Mouse (Mus musculus): ENCODE measurements around the gene Znhit1. TPM values are rescaled to one million over a fixed set of nuclear protein-coding genes. Genes with fewer than 3 reads are reported as not detected.
A peak's percentile ranks its signal among the peaks of the same experiment; 100 is the strongest.

Znhit1 gene
- polyA plus RNA-seq, 3 experiments from 2014 or later, result 52.8 to 60.9 (median 60.7) TPM

DNA sequence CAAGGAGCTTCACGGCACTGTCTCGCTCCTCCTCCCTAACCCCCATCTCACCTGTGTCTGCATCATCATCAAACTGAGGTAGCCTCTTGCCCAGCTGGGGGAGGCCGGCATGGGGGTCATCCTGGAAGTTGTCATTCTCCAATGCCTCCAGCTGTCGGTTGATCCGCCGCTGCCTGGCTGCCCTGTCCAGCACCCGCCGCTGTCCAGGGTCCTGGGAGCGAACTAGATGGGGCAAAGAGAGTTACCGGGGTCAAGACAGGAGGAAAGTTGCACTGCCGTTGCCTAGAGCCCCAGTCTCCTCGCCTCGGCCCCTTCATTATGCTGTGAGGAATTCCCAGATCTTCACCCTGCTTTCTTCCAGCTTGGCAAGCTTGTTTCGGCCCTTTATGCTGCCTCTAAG, 3.0 kb downstream of the Znhit1 start:
- ATAC-seq, result no peak

- no peak for ATAC-seq
These were observed 5.4 kb downstream of the Znhit1 start for GRCm38 (mm10) chr5:136982338-136982930.

GRCm38 (mm10) chr5:136980974-136981373, 6.8 kb downstream of the Znhit1 start:
- no peak for ATAC-seq

DNA sequence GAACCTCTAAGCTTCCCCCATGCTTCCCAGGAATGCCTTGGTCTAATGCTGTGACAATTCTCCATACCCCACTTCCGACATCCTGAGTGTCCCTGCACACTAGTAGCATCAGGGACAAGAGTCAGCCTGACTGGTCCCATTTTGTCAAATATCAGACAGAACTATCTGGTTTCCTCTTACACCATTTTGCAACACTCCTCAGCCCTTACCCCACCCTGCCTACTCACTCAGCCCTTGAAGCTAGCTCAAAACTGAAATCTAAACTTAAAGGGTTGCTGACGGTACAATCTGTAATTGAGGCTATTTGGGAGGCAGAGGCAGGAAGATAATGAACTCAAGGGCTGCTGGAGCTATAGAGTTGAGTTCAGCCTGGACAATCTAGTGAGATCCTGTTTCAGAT, 8.1 kb downstream of the Znhit1 start:
- no peak for ATAC-seq

DNA sequence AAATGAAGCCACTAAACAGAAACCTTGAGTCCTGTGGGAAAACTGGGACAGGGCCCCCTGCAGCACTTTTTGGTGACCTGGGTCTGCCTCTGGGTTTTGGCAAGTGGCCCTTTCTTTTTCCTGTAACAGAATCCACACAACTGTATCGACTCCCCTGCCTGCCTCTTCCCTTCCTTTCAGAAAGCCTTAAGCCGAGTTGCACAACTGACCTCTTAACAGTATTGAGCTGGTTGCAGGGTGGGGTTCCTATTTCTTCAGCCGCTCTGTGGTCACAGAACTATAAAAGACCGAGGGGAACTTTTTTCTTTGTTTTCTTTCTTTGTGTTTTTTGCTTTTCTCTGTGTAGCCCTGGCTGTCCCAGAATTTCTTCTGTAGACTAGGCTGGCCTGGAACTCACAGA, 10.1 kb downstream of the Znhit1 start:
- no peak for ATAC-seq

DNA sequence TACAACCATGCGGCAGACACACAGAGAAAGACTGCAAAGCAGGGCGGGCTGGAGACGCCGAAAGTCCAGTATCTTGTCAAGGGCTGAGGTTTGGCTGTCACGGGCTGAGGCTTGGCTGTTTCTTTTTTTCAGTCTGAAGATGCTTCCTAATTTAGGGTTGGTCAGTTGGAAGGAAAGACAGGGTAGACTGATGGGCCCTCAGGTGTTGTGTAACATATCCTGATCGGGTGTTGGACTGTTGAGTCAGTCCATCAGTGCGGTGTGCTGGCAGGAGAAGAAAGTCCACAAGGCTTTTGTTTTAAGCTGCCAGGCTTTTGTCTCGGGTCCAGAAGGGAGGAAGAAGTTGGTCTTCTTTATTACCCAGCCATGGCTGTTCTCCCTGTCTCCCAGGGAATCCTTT, 14.2 kb downstream of the Znhit1 start:
- ATAC-seq, result no peak

- peak; percentile 60 for ATAC-seq
These were observed 17.1 kb downstream of the Znhit1 start for GRCm38 (mm10) chr5:136970703-136971102.

DNA sequence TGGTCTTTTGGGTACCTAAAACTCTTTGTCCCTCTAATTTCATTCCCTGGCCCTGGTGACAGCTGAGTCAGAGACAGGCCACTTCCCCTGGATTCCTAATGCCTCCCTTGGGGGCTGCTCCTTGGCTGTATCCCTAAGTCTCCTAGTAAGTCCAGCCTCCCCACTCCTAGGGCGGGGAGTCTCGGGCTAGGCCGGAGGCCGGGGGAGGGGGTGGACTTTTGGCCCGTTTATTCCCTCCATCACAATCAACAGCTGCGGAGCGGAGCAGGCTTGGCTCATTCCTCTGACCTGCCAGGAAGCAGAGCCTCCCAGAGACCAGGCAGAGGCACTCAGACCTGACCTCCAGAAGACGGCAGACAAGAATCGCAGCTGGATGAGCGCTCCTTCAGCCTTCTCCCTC, 20.2 kb downstream of the Znhit1 start:
- no peak for ATAC-seq

DNA sequence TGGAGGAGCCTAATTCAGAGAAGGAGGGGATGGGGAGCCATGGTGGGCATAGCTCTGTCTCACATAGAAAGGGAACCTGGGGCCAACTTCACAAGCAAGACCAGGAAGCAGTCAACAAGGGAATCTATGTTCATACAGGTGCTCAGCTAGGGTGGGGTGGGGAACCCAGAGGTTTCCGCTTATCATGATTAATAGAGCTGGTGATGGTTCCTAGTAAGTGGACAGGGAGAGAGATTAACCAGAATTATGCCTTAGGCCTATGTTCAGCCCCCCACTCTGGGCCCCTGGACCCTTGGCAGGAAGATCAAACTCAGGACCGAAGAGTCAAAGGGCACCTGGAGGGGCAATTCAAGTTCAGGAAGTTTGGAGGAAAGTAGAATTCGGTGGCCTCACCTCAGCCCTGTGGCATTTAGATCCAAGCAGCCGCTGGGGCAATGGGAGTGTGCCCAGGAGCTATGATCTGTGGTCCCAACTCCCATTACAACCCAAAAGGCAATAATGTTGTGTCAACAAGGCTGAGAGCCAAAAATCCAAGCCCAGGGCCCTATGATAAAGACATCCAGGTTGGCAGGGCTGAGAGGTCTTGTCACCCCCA, 20.9 kb downstream of the Znhit1 start:
- ATAC-seq, result no peak

DNA sequence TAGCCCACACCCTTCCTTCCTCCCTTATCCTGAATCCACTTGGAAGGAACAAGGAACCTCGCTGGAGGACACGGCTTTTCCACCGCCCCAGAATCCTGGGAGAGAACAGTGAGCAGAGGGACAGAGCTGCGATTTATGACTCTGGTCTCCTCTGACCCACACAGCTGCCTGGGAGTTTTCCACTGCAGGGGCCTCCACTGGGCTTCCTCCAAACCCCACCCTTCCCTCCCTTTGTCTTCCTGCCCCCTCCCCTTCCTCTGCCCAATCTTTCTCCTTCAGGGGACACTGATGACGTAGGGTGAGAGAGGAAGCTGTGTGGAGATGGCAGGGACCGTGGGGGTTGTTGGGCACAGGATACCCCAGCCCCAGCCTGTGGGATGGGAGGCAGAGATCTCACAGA, 21.5 kb downstream of the Znhit1 start, which contains the start of gene Cldn15:
TSS of gene Cldn15 (plus strand) at position 286 of the 400 bp plus-strand sequence.
- ATAC-seq, result no peak

GRCm38 (mm10) chr5:136965686-136966085, 22.1 kb downstream of the Znhit1 start:
- ATAC-seq, result no peak

DNA sequence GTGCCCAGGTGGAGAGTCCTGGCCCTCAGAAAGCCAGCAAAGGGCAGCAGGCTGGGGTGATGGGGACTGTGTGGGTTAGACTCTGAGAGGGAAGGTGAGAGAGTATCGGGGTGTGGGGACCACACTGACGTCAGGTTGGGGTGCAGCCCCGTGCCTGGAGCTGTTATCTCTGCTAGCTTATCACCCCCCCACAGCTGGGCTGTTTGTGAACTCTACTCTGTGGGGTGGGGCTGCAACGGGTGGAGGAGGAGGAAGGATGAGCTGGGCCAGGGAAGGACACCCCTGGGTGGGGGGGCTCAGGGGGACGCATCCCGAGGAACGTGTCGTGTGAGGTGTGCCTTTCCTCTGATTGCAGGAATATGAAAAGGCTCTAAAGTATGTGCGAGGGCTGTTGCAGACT, 22.6 kb downstream of the Znhit1 start:
- ATAC-seq, result no peak

- no peak for ATAC-seq
These were observed 24.8 kb downstream of the Znhit1 start for GRCm38 (mm10) chr5:136962966-136963540.

DNA sequence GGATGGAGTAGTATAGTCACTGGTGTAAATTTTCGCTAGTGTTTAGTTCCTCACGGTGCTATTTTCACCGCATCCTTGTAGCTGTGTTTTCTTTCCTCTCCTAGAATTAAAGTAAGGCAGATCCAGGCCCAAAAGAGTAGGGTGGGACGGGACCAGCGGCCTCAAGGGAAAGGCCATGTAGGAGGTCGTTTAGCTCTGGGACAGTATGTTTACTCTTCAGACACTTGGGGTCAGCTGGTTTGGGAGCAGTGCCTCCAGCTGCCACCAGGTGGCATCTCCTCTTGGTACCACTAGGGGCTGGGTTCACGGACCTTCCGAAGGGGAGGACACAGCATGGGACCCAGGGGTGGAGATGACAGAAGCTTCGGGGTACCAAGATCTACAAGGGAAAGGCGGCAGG, 25.3 kb downstream of the Znhit1 start:
- peak; percentile 60 for ATAC-seq

DNA sequence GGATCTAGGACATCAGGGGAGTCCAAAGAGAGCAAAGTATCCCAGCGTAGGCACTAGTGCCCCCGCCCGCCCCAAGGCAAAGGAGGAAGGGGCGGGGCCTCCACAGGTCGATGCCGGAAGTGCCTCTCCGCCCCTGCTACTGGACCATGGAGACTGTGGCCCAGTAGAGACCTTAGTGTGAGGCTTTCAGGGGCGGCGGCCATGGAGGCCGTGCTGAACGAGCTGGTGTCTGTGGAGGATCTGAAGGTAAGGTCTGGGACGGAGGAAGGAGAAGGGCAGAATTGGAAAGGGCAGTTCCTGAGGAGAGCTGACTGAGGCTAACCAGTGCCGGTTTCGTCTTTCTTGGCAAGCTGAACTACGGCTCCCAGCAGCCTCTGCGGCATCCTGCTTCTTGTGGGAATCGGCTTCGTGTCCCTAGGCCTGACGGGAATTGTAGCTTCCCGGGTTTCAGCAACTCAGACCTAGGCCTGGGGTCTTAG, 25.8 kb downstream of the Znhit1 start:
- ATAC-seq, result peak; percentile 93

GRCm38 (mm10) chr5:136961334-136961982, 26.4 kb downstream of the Znhit1 start:
- ATAC-seq, result peak; percentile 6

DNA sequence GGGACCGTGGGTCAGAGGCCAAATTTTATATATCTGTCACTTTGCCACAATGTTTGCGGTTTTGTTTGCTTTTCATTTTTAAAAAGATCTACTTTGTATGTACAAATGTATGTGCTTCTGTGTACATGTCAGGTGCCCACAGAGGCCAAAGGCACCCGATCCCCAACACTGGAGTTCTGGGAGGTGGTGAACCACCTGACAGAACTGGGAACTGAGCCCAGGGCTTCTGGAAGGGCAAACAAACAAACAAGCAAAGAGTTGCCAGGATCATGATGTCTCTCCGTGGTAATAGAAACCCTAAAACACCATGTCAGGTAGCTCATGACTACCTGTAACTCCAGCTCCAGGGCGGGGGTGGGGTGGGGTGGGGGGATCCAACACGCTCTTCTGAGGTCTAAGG, 27.8 kb downstream of the Znhit1 start:
- ATAC-seq, result no peak

DNA sequence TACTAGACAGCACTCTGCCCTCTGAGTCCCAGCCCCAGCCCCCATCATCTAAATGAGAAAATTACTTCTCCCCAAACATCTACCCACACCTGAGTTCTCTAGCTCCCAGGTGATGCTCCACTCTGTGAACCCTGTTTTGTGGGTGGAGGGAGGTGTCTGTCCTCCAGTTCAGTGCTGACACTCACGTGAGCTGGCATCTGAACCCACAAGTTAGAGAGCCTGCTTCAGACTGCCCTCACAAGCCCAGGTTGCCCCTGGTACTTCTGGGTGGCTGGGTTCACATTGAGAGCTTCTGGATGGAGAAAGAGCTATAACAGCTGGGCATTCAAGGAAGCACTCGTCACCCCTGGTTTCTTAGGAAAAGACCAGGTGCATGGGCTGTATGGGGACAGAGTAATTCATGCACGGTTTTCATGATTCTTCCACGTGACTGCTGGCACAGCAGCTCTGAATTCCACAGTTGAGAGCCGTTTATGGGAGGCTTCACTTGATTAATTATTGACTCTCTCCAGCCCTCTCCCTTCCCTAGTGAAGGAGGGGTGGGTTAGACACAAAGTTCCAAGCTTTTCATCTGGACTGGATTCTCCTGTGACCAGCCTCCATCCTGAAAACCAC, 28.7 kb downstream of the Znhit1 start:
- ATAC-seq, result no peak

- ATAC-seq, result no peak
These were observed 30.6 kb downstream of the Znhit1 start for GRCm38 (mm10) chr5:136957250-136957649.

DNA sequence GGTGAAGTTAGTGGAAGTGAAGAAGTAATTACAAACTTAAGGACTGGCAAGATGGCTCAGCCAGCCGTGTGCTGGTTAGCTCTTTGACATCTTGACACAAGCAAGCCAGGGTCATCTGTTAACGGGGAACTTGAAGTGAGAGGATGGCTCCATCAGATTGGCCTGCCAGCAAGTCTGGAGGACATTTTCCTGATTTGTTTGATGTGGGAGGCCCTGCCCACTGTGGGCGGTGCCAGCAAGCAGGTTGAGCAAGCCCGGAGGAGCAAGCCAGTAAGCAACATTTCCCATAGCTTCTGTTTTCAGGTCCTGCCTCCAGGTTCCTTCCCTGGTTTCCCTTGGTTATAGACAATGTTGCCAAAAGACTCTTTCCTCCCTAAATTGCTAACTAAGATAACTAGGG, 32.2 kb downstream of the Znhit1 start:
- no peak for ATAC-seq

- no peak for ATAC-seq
These were observed 34.3 kb downstream of the Znhit1 start for GRCm38 (mm10) chr5:136953440-136953951.

DNA sequence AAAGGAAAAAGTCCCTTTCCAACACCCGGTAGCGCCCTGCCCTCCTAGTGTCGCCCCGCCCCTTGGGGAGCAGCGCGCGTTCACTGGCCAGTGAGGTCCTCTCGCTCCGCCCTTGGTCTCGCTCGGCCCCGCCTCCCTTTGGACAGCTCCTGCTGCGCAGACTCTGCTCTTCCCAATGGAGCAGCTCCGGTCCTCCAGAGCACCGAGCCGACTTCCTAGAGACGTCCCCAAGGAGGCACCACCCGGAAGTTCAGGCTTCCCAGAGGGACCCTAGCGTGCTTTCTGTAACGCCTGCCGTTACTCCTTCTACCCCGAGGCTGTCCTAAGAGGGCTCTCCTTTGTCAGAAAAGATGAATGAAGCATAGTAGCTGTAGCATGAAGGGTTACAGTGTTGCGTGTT, 34.8 kb downstream of the Znhit1 start, which contains the start of gene Fis1:
TSS of gene Fis1 (plus strand) at position 261 of the 400 bp plus-strand sequence.
- peak; percentile 90 for ATAC-seq

DNA sequence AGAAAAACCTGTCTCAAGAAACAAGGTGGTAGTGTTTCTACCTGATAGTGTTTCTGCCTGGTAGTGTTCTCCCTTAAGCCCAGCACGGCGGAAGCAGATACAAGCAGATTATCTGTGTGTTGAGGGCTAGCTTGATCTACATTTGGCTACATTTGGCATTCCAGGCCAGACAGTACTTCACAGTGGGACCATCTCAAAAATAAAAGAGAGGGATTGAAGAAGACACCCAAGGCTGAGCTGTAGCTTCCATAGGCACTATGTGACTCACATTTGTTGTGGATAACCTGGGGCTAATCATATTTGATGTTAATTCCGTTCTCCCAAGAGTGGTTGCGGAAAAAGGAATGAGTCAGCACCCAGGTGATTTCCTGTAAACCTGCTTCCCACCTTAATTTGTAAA, 35.7 kb downstream of the Znhit1 start:
- ATAC-seq, result no peak
